Mouse (Mus musculus): ENCODE data around the gene Cpe.

- TF ChIP-seq GATA1 (IDR thresholded peaks at IDR 0.05; ENCODE audit: low read length) (no peak), TAL1 (IDR thresholded peaks at IDR 0.05; ENCODE audit: low read length) (no peak)
These were observed 79.2 kb downstream of the Cpe start for GRCm38 (mm10) chr8:64613663-64614062.

Data from erythroblast, embryonic 14.5 days (primary cell).